Mouse (Mus musculus) intestine, postnatal 0 days (tissue): ENCODE results near the gene Pdcd11. TPM values are rescaled to one million over a fixed set of nuclear protein-coding genes. Genes with fewer than 3 reads are reported as not detected.
A peak's percentile ranks its signal among the peaks of the same experiment; 100 is the strongest.

Experiments
- ATAC-seq: fragments of 200-750 bp; cut with Nextera tagmentation; 2 replicates; pipeline ENCODE4 v1.8.0; 2017; ENCODE audit warnings: mild to moderate bottlenecking, moderate TSS enrichment, moderate library complexity
- H3K27ac ChIP-seq: fragments of 300-500 bp; sonication (generic); 2 replicates; pipeline ENCODE4 v1.5.1; 2014; ENCODE audit warnings: mild to moderate bottlenecking, low read depth, low read length, moderate library complexity
- H3K27me3 ChIP-seq: fragments of 300-500 bp; sonication (generic); replicated peaks from 2 replicates; pipeline ENCODE4 v1.6.1; 2014; ENCODE audit warnings: low read length, mixed read lengths; ENCODE audit not compliant: control insufficient read depth, insufficient read depth
- H3K36me3 ChIP-seq: fragments of 300-500 bp; sonication (generic); 2 replicates; pipeline ENCODE4 v1.6.1; 2014; ENCODE audit warnings: mild to moderate bottlenecking, moderate library complexity; ENCODE audit not compliant: control insufficient read depth, insufficient read depth
- H3K4me1 ChIP-seq: fragments of 300-500 bp; sonication (generic); replicated peaks from 2 replicates; pipeline ENCODE4 v1.6.1; 2014; ENCODE audit warnings: antibody characterized with exemption, low read length, mixed read lengths; ENCODE audit not compliant: control insufficient read depth, insufficient read depth
- H3K4me2 ChIP-seq: fragments of 300-500 bp; sonication (generic); replicated peaks from 2 replicates; pipeline ENCODE4 v1.6.1; 2014; ENCODE audit warnings: low read depth, mild to moderate bottlenecking, moderate library complexity
- H3K4me3 ChIP-seq: fragments of 300-500 bp; sonication (generic); 2 replicates; pipeline ENCODE4 v1.5.1; 2014; ENCODE audit warnings: low read depth, low read length
- H3K9ac ChIP-seq: fragments of 300-500 bp; sonication (generic); 2 replicates; pipeline ENCODE4 v1.6.1; 2014; ENCODE audit warnings: mild to moderate bottlenecking, low read depth, low read length
- H3K9me3 ChIP-seq: fragments of 300-500 bp; sonication (generic); 2 replicates; pipeline ENCODE4 v1.6.1; 2016; ENCODE audit warnings: mixed run types; ENCODE audit not compliant: control insufficient read depth
- CTCF ChIP-seq: sonication (generic); IDR thresholded peaks from 2 replicates; pipeline ENCODE4 v1.5.1; 2016; ENCODE audit warnings: low read depth, mild to moderate bottlenecking, control low read depth, antibody characterized with exemption, moderate library complexity
- WGBS: fragments of 180-500 bp; shearing (Covaris S2); extraction: QIAGEN DNeasy Blood & Tissue Kit; methylation state at CpG from one replicate; pipeline ENCODE4 v1.1.7; 2014; 5-methylcytosine and 5-hydroxymethylcytosine counted together
- polyA plus RNA-seq: library from polyadenylated mRNA; unstranded; fragments of >200 nt; fragmentation: Nextera tagmentation; extraction: Ambion mirVana; gene quantifications from 2 replicates; pipeline ENCODE4 v1.2.1, GENCODE M21; 2015

Pdcd11 gene
- 4.3 and 5.2 TPM in 2 replicates for polyA plus RNA-seq

DNA sequence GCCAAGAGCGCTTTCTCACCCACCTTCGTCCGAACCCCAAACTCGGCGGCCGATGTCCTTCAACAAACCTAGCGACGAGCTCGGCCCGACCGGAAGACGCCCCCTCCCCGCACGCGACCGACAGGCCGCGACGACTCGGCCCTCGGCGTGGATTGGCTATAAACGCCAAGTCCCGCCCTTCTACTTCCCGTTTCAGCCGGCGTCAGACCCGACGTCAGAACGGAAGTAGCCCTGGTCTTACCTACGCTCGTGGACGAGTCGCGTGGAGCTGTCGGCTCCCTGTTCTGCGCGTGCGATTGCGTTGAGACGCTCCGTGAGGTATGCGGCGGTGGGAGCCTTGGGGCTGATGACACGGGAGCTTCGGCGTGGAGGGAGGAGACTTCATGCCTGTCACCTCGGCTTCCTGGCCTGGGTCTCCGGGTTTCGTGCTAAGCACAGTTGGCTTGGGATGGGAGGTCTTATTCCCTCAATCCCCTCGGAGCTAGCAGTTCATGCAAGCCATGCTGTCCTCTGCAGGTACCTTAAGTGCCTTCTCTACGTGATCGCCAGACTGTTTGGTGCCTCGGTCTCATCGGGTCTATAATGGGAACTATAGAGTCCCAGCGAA is at the start of gene Pdcd11, which contains the start of gene Usmg5:
Gene Pdcd11 (plus strand): TSS at position 219 of the 607 bp plus-strand sequence.
Gene Usmg5 (minus strand): TSS at position 98 of the 607 bp plus-strand sequence.
- peak; percentile 96 for ATAC-seq
- Histone ChIP-seq H3K27me3 (no peaks in the 10 kb centered on the region), H3K4me3 (peak within 1 kb of the TSS; percentile 94), H3K9me3 (no peaks in the 10 kb centered on the region), H3K36me3 (peaks cover 25% of the 10 kb centered on the region), H3K4me1 (no peaks in the 10 kb centered on the region), H3K27ac (peak within 1 kb of the TSS; percentile 93), H3K4me2 (peak within 1 kb of the TSS; percentile 86), H3K9ac (peak within 1 kb of the TSS; percentile 96)
- TF ChIP-seq CTCF, result no peak
- WGBS, result under 1% methylated on average over 55 of the region's 56 CpGs

- Histone ChIP-seq H3K36me3 (peaks cover 16% of the 10 kb centered on the region), H3K9ac (no peak overlapping the region), H3K4me2 (no peak overlapping the region), H3K27me3 (no peaks in the 10 kb centered on the region), H3K4me1 (no peaks in the 10 kb centered on the region), H3K27ac (no peak overlapping the region), H3K9me3 (no peaks in the 10 kb centered on the region), H3K4me3 (no peak overlapping the region)
- no peak for ATAC-seq
- TF ChIP-seq CTCF, result peak; percentile 61
- WGBS, result 87% methylated on average over 3 of the region's 3 CpGs
Measured at GRCm38 (mm10) chr19:47043608-47044007, 47.0 kb upstream of the Pdcd11 start.

- H3K4me2 ChIP-seq, result no peak overlapping the region
- no peak for ATAC-seq
- no peaks in the 10 kb centered on the region for H3K27me3 ChIP-seq
- no peaks in the 10 kb centered on the region for H3K9me3 ChIP-seq
- H3K27ac ChIP-seq, result no peak overlapping the region
- H3K9ac ChIP-seq, result no peak overlapping the region
- H3K4me1 ChIP-seq, result 0 out of 2 replicates have a peak, but pooled peaks cover 3% of the 10 kb centered on the region
- 87% methylated on average over 1 of the region's 1 CpGs for WGBS
- peaks cover 11% of the 10 kb centered on the region for H3K36me3 ChIP-seq
- TF ChIP-seq CTCF, result peak; percentile 59
- no peak overlapping the region for H3K4me3 ChIP-seq
Measured at GRCm38 (mm10) chr19:47046343-47046742, 44.2 kb upstream of the Pdcd11 start.

GRCm38 (mm10) chr19:47047236-47047833 is 43.2 kb upstream of the Pdcd11 start:
- H3K4me1 ChIP-seq, result 0 out of 2 replicates have a peak, but pooled peaks cover 3% of the 10 kb centered on the region
- TF ChIP-seq CTCF, result no peak
- no peak overlapping the region for H3K4me3 ChIP-seq
- ATAC-seq, result no peak
- 80% methylated on average over 13 of the region's 13 CpGs for WGBS
- no peaks in the 10 kb centered on the region for H3K9me3 ChIP-seq
- no peak overlapping the region for H3K27ac ChIP-seq
- H3K4me2 ChIP-seq, result no peak overlapping the region
- H3K27me3 ChIP-seq, result no peaks in the 10 kb centered on the region
- H3K9ac ChIP-seq, result no peak overlapping the region
- H3K36me3 ChIP-seq, result peaks cover 11% of the 10 kb centered on the region

- no peak for ATAC-seq
- Histone ChIP-seq H3K4me2 (no peak overlapping the region), H3K27me3 (no peaks in the 10 kb centered on the region), H3K9me3 (no peaks in the 10 kb centered on the region), H3K4me3 (no peak overlapping the region), H3K27ac (no peak overlapping the region), H3K9ac (no peak overlapping the region), H3K36me3 (peaks cover 11% of the 10 kb centered on the region), H3K4me1 (0 out of 2 replicates have a peak, but pooled peaks cover 3% of the 10 kb centered on the region)
- 65% methylated on average over 4 of the region's 4 CpGs for WGBS
- no peak for TF ChIP-seq CTCF
Measured at GRCm38 (mm10) chr19:47049061-47049460, 41.5 kb upstream of the Pdcd11 start.

DNA sequence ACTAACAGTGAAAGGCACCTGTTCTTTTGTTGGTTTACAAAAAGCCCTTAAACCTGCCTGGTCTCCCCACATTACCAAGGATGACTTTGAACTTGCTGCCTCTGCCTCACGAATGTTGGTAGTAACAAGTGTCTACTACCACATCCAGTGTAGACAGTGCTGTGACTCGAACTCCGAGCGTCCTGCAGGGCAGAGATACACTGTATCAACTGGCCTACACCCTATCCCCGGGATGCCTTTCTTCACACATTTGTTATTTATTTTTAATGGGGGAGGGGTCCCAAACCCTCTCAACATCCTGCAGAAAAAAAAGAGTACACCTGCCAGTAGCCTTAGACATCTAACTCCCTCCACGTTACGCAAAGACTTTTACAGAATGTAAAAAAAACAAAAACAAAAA is 40.7 kb upstream of the Pdcd11 start:
- Histone ChIP-seq H3K4me3 (peak overlapping the region; percentile 91), H3K4me1 (0 out of 2 replicates have a peak, but pooled peaks cover 3% of the 10 kb centered on the region), H3K27me3 (no peaks in the 10 kb centered on the region), H3K9ac (peak overlapping the region; percentile 70; the same call in 1 of the 2 replicates), H3K9me3 (no peaks in the 10 kb centered on the region), H3K4me2 (peak overlapping the region; percentile 94), H3K36me3 (peaks cover 7% of the 10 kb centered on the region), H3K27ac (peak overlapping the region; percentile 82; the same call in 1 of the 2 replicates)
- TF ChIP-seq CTCF, result no peak
- WGBS, result 6% methylated on average over 7 of the region's 7 CpGs
- ATAC-seq, result no peak
